Mouse (Mus musculus) left cerebral cortex, adult 18-20 months (tissue): ENCODE measurements at regions not wholly inside any gene's neighbourhood (a gene's known extent, or its start where the extent isn't known, plus 50 kb on each side); places are given as distances from the start of the nearest gene placed in this dataset.

Experiments used
- microRNA-seq, 2 experiments: library from miRNA; unstranded; fragments of <30 nt; microRNA quantifications; one replicate each; pipeline ENCODE4 v1.2.0; 2021

Small RNA genes lying in the stretch of these regions (microRNA-seq; reads per million reads assigned to microRNA genes)
- gene Gm24999 (0 reads per million in 2 experiments), gene Gm25000 (0 reads per million in 2 experiments)
